Mouse (Mus musculus) myocyte (in vitro differentiated cells): ENCODE measurements around the gene Pam. TPM values are rescaled to one million over a fixed set of nuclear protein-coding genes. Genes with fewer than 3 reads are reported as not detected.

Experiments used
- H3K27me3 ChIP-seq: one replicate; pipeline ENCODE4 v1.6.1; 2011; ENCODE audit not compliant: control insufficient read depth, insufficient read depth, insufficient read length
- H3K36me3 ChIP-seq: one replicate; pipeline ENCODE4 v1.6.1; 2011; ENCODE audit not compliant: control insufficient read depth, insufficient read depth
- H3K4me2 ChIP-seq: one replicate; pipeline ENCODE4 v1.6.1; 2011; ENCODE audit warnings: low read depth, control low read depth
- H3K4me3 ChIP-seq: one replicate; pipeline ENCODE4 v1.5.1; 2011; ENCODE audit warnings: mild to moderate bottlenecking, control low read depth, moderate library complexity
- H3K79me2 ChIP-seq: one replicate; pipeline ENCODE4 v1.6.1; 2011; ENCODE audit not compliant: control insufficient read depth, insufficient read depth
- H3ac ChIP-seq: one replicate; pipeline ENCODE4 v1.6.1; 2011; ENCODE audit not compliant: control insufficient read depth, insufficient read length
- CEBPB ChIP-seq: IDR thresholded peaks from 2 replicates; pipeline ENCODE4 v1.6.1; 2011; ENCODE audit warnings: mild to moderate bottlenecking, moderate library complexity; ENCODE audit not compliant: poor library complexity, insufficient read depth, severe bottlenecking
- E2F4 ChIP-seq: IDR thresholded peaks from one replicate; pipeline ENCODE4 v1.6.1; 2011; ENCODE audit warnings: mild to moderate bottlenecking, control low read depth, moderate library complexity; ENCODE audit not compliant: insufficient read depth
- MAX ChIP-seq: IDR thresholded peaks from one replicate; pipeline ENCODE4 v1.6.1; 2011; ENCODE audit warnings: low read depth, mild to moderate bottlenecking, control low read depth
- MYOD1 ChIP-seq, 3 experiments: IDR thresholded peaks; one replicate each; pipeline ENCODE4 v1.6.1; 2011; ENCODE audit warnings: control low read depth in 2 of 3, low read depth in 2 of 3, mild to moderate bottlenecking in 2 of 3, moderate library complexity in 1 of 3; ENCODE audit not compliant: insufficient read length in 2 of 3, control insufficient read depth in 1 of 3
- MYOG ChIP-seq, 3 experiments: IDR thresholded peaks; one replicate each; pipeline ENCODE4 v1.6.1; 2011; ENCODE audit warnings: control low read depth in 2 of 3, low read depth in 2 of 3, mild to moderate bottlenecking in 2 of 3; ENCODE audit not compliant: insufficient read length in 2 of 3, control insufficient read depth in 1 of 3, insufficient read depth in 1 of 3
- POLR2A ChIP-seq: IDR thresholded peaks from one replicate; pipeline ENCODE4 v1.6.1; 2011; ENCODE audit warnings: low read depth, mild to moderate bottlenecking, control low read depth, moderate library complexity; ENCODE audit not compliant: insufficient read length
- POLR2AphosphoS2 ChIP-seq: IDR thresholded peaks from one replicate; pipeline ENCODE4 v1.6.1; 2011; ENCODE audit warnings: low read depth, control low read depth; ENCODE audit not compliant: insufficient read length
- REST ChIP-seq: IDR thresholded peaks from one replicate; pipeline ENCODE4 v1.6.1; 2011; ENCODE audit warnings: mild to moderate bottlenecking, control low read depth, moderate library complexity; ENCODE audit not compliant: insufficient read depth, insufficient read length
- SRF ChIP-seq: IDR thresholded peaks from one replicate; pipeline ENCODE4 v1.6.1; 2011; ENCODE audit warnings: low read depth; ENCODE audit not compliant: control insufficient read depth, insufficient read length
- TCF12 ChIP-seq: IDR thresholded peaks from one replicate; pipeline ENCODE4 v1.6.1; 2011; ENCODE audit warnings: mild to moderate bottlenecking, control low read depth; ENCODE audit not compliant: poor library complexity, insufficient read depth, severe bottlenecking
- TCF3 ChIP-seq: IDR thresholded peaks from one replicate; pipeline ENCODE4 v1.6.1; 2011; ENCODE audit warnings: low read depth, control low read depth; ENCODE audit not compliant: insufficient read length
- USF1 ChIP-seq: IDR thresholded peaks from one replicate; pipeline ENCODE4 v1.6.1; 2011; ENCODE audit warnings: low read depth, mild to moderate bottlenecking, control low read depth, moderate library complexity
- polyA plus RNA-seq: library from polyadenylated mRNA; unstranded; fragments of >200 nt; fragmentation: generic; extraction: Trizol; gene quantifications from one replicate; pipeline ENCODE4 v1.2.1, GENCODE M21; 2012; ENCODE audit warnings: missing spikeins

Gene Pam
- polyA plus RNA-seq, 1 experiment = 29.4 TPM

- TF ChIP-seq POLR2A (no peak), MYOD1 (IDR thresholded peaks at IDR 0.05; ENCODE audit: control insufficient read depth in 1 of 3, insufficient read length in 2 of 3, low read depth in 2 of 3) (no peak), E2F4 (no peak), CEBPB (no peak), REST (no peak), POLR2AphosphoS2 (no peak), TCF12 (no peak), TCF3 (no peak), MYOG (IDR thresholded peaks at IDR 0.05; ENCODE audit: control insufficient read depth in 1 of 3, insufficient read depth in 1 of 3, insufficient read length in 2 of 3, low read depth in 2 of 3) (no peak), USF1 (no peak)
- H3K79me2 ChIP-seq = no peaks in the 10 kb centered on the region
- no peak overlapping the region for H3ac ChIP-seq
- H3K4me3 ChIP-seq = no peak overlapping the region
- H3K4me2 ChIP-seq = no peak overlapping the region
- H3K27me3 ChIP-seq = no peaks in the 10 kb centered on the region
- no peaks in the 10 kb centered on the region for H3K36me3 ChIP-seq
These were observed 33.1 kb upstream of the Pam start for GRCm38 (mm10) chr1:98128338-98129096.

GRCm38 (mm10) chr1:98126268-98126667, 30.8 kb upstream of the Pam start:
- H3K4me3 ChIP-seq = no peak overlapping the region
- H3K27me3 ChIP-seq = no peaks in the 10 kb centered on the region
- no peaks in the 10 kb centered on the region for H3K36me3 ChIP-seq
- H3K4me2 ChIP-seq = no peak overlapping the region
- no peaks in the 10 kb centered on the region for H3K79me2 ChIP-seq
- H3ac ChIP-seq = no peak overlapping the region
- TF ChIP-seq SRF (no peak), TCF12 (no peak), USF1 (no peak), CEBPB (no peak), MYOG (IDR thresholded peaks at IDR 0.05; ENCODE audit: control insufficient read depth in 1 of 3, insufficient read depth in 1 of 3, insufficient read length in 2 of 3, low read depth in 2 of 3) (no peak), POLR2AphosphoS2 (no peak)

- Histone ChIP-seq H3K36me3 (no peaks in the 10 kb centered on the region), H3K4me2 (no peak overlapping the region), H3K79me2 (no peaks in the 10 kb centered on the region), H3ac (no peak overlapping the region), H3K4me3 (no peak overlapping the region), H3K27me3 (no peaks in the 10 kb centered on the region)
- TF ChIP-seq REST (no peak), MYOD1 (IDR thresholded peaks at IDR 0.05; ENCODE audit: control insufficient read depth in 1 of 3, insufficient read length in 2 of 3, low read depth in 2 of 3) (no peak), MAX (no peak), TCF12 (no peak), POLR2AphosphoS2 (no peak)
These were observed 29.3 kb upstream of the Pam start for GRCm38 (mm10) chr1:98124727-98125126.

- Histone ChIP-seq H3K79me2 (no peaks in the 10 kb centered on the region), H3ac (no peak overlapping the region), H3K4me2 (no peak overlapping the region), H3K4me3 (no peak overlapping the region), H3K27me3 (no peaks in the 10 kb centered on the region), H3K36me3 (no peaks in the 10 kb centered on the region)
- TF ChIP-seq POLR2AphosphoS2 (no peak), TCF12 (no peak), SRF (no peak), REST (no peak), TCF3 (no peak), E2F4 (no peak)
These were observed 24.1 kb upstream of the Pam start for GRCm38 (mm10) chr1:98119595-98119994.

GRCm38 (mm10) chr1:98107599-98107998, 12.2 kb upstream of the Pam start:
- H3K4me3 ChIP-seq = no peak overlapping the region
- H3ac ChIP-seq = no peak overlapping the region
- peaks cover 9% of the 10 kb centered on the region for H3K27me3 ChIP-seq
- no peak for TF ChIP-seq MYOG (IDR thresholded peaks at IDR 0.05; ENCODE audit: control insufficient read depth in 1 of 3, insufficient read depth in 1 of 3, insufficient read length in 2 of 3, low read depth in 2 of 3)
- TF ChIP-seq POLR2A = no peak
- TF ChIP-seq E2F4 = no peak
- TF ChIP-seq MAX = no peak
- TF ChIP-seq SRF = no peak
- no peak for TF ChIP-seq REST
- TF ChIP-seq POLR2AphosphoS2 = no peak
- TF ChIP-seq CEBPB = no peak
- TF ChIP-seq TCF3 = no peak
- TF ChIP-seq TCF12 = no peak
- no peak for TF ChIP-seq USF1
- H3K4me2 ChIP-seq = no peak overlapping the region
- H3K36me3 ChIP-seq = no peaks in the 10 kb centered on the region
- H3K79me2 ChIP-seq = no peaks in the 10 kb centered on the region
